Mouse (Mus musculus) embryonic stem cell, embryonic (primary cell): Measurements from ENCODE around the gene Fam209.

Source experiments
- CTCF ChIA-PET, 4 experiments: fragments of 300-600 bp in 2 of 4; fragments of 350-600 bp in 2 of 4; sonication (Branson Sonifier 250); formaldehyde crosslinking; loops; one replicate each; lab custom pipeline; 2022; ENCODE audit warnings: inconsistent platforms in 2 of 4; lab: Charles Lee
- POLR2A ChIA-PET, 4 experiments: fragments of 300-600 bp in 2 of 4; fragments of 350-600 bp in 2 of 4; sonication (Branson Sonifier 250); formaldehyde crosslinking; loops; one replicate each; lab custom pipeline; 2022; ENCODE audit warnings: antibody characterized with exemption in 4 of 4, inconsistent platforms in 1 of 4; lab: Charles Lee

Gene Fam209

GRCm38 (mm10) chr2:172466427-172467132, 5.7 kb upstream of the Fam209 start:
- ChIA-PET CTCF (interaction anchor here in 1 of 4 experiments (1.5 kb wide), 1 partner anchor 8 kb away, joined by 7 read pairs; no protein-coding TSS in a partner anchor), POLR2A (interaction anchor here in 2 of 4 experiments (1.3 to 1.7 kb wide), 3 partner anchors 15 to 27 kb away, joined by 3 to 5 read pairs (median 4); no protein-coding TSS in a partner anchor)

- ChIA-PET POLR2A (interaction anchor here in 1 of 4 experiments (1.7 kb wide), 1 partner anchor 28 kb away, joined by 5 read pairs; no protein-coding TSS in a partner anchor), CTCF (interaction anchor here in 1 of 4 experiments (1.5 kb wide), 1 partner anchor 7 kb away, joined by 7 read pairs; no protein-coding TSS in a partner anchor)
These were observed 5.1 kb upstream of the Fam209 start for GRCm38 (mm10) chr2:172467206-172467605.

- CTCF ChIA-PET: no interaction called here
- POLR2A ChIA-PET: interaction anchor here in 1 of 4 experiments (0.9 to 1.7 kb wide), 2 partner anchors 14 to 29 kb away, joined by 3 to 5 read pairs; no protein-coding TSS in a partner anchor
These were observed 3.9 kb upstream of the Fam209 start for GRCm38 (mm10) chr2:172468346-172468819.

- ChIA-PET CTCF (interaction anchor here in 3 of 4 experiments (0.6 to 2.0 kb wide), 7 partner anchors 7 to 358 kb away, joined by 3 to 7 read pairs (median 3); no protein-coding TSS in a partner anchor), POLR2A (interaction anchor here in 3 of 4 experiments (0.9 to 2.2 kb wide), 7 partner anchors 9 to 290 kb away, joined by 3 to 9 read pairs (median 4); partner anchors contain the start of genes Aurka (in 1 of the 3) and Cstf1 (in 1 of the 3))
These were observed 1.3 kb downstream of the Fam209 start for GRCm38 (mm10) chr2:172473591-172473990.

GRCm38 (mm10) chr2:172474970-172475369, 2.6 kb downstream of the Fam209 start:
- CTCF ChIA-PET: interaction anchor here (0.5 to 2.0 kb wide), 38 partner anchors 9 to 684 kb away, joined by 3 to 12 read pairs (median 3); no protein-coding TSS in a partner anchor

GRCm38 (mm10) chr2:172476707-172477260, 4.5 kb downstream of the Fam209 start:
- CTCF ChIA-PET: interaction anchor here (0.5 to 2.9 kb wide), 13 partner anchors 72 to 519 kb away, joined by 3 to 22 read pairs (median 5); partner anchors contain the start of genes Fam210b (in 1 of the 4) and Tfap2c (in 1 of the 4)
- POLR2A ChIA-PET: interaction anchor here in 3 of 4 experiments (0.6 to 1.5 kb wide), 3 partner anchors 71 to 167 kb away, joined by 3 to 4 read pairs (median 3); no protein-coding TSS in a partner anchor

More at GRCm38 (mm10) chr2:172474970-172475369, 2.6 kb downstream of the Fam209 start:
- POLR2A ChIA-PET: interaction anchor here in 1 of 4 experiments (0.6 to 0.9 kb wide), 4 partner anchors 15 to 303 kb away, joined by 3 to 4 read pairs (median 4); partner anchors contain the start of gene Tfap2c

GRCm38 (mm10) chr2:172477350-172477749, 5.0 kb downstream of the Fam209 start:
- POLR2A ChIA-PET: interaction anchor here in 3 of 4 experiments (0.9 to 1.6 kb wide), 8 partner anchors 19 to 301 kb away, joined by 3 to 7 read pairs (median 3); no protein-coding TSS in a partner anchor

GRCm38 (mm10) chr2:172477860-172478259, 5.5 kb downstream of the Fam209 start:
- ChIA-PET CTCF (interaction anchor here (0.5 to 2.9 kb wide), 76 partner anchors 9 to 519 kb away, joined by 3 to 22 read pairs (median 4); partner anchors contain the start of genes Tfap2c (in 2 of the 4), Fam210b (in 1 of the 4), Mc3r (in 1 of the 4) and Rtf2 (in 1 of the 4)), POLR2A (interaction anchor here in 3 of 4 experiments (0.9 to 1.6 kb wide), 14 partner anchors 15 to 393 kb away, joined by 3 to 7 read pairs (median 3); no protein-coding TSS in a partner anchor)

More at GRCm38 (mm10) chr2:172477350-172477749, 5.0 kb downstream of the Fam209 start:
- CTCF ChIA-PET: interaction anchor here (0.5 to 2.9 kb wide), 48 partner anchors 9 to 519 kb away, joined by 3 to 22 read pairs (median 5); partner anchors contain the start of genes Tfap2c (in 2 of the 4), Fam210b (in 1 of the 4), Mc3r (in 1 of the 4) and Rtf2 (in 1 of the 4)

- CTCF ChIA-PET: interaction anchor here in 3 of 4 experiments (0.7 to 1.5 kb wide), 4 partner anchors 22 to 293 kb away, joined by 3 to 5 read pairs (median 4); partner anchors contain the start of gene Tfap2c (in 1 of the 3)
These were observed 8.0 kb downstream of the Fam209 start for GRCm38 (mm10) chr2:172480296-172480695.

GRCm38 (mm10) chr2:172481654-172482385, 9.5 kb downstream of the Fam209 start:
- CTCF ChIA-PET: interaction anchor here in 3 of 4 experiments (0.6 to 1.3 kb wide), 8 partner anchors 9 to 1407 kb away, joined by 3 to 8 read pairs (median 3); no protein-coding TSS in a partner anchor

More at GRCm38 (mm10) chr2:172480296-172480695, 8.0 kb downstream of the Fam209 start:
- POLR2A ChIA-PET: interaction anchor here in 3 of 4 experiments (0.5 to 1.4 kb wide), 7 partner anchors 9 to 494 kb away, joined by 3 to 7 read pairs (median 3); no protein-coding TSS in a partner anchor

GRCm38 (mm10) chr2:172483766-172484413, 11.6 kb downstream of the Fam209 start:
- POLR2A ChIA-PET: interaction anchor here in 1 of 4 experiments (0.7 to 1.4 kb wide), 2 partner anchors 11 to 328 kb away, joined by 4 read pairs; partner anchors contain the start of gene Fam209
- CTCF ChIA-PET: no interaction called here

More at GRCm38 (mm10) chr2:172481654-172482385, 9.5 kb downstream of the Fam209 start:
- POLR2A ChIA-PET: interaction anchor here in 3 of 4 experiments (0.6 to 1.4 kb wide), 12 partner anchors 9 to 492 kb away, joined by 3 to 5 read pairs (median 3); partner anchors contain the start of gene Fam209 (in 1 of the 3)

GRCm38 (mm10) chr2:172484696-172485370, 12.5 kb downstream of the Fam209 start:
- CTCF ChIA-PET: no interaction called here
- POLR2A ChIA-PET: interaction anchor here in 2 of 4 experiments (0.6 to 1.4 kb wide), 2 partner anchors 12 to 58 kb away, joined by 3 to 4 read pairs; partner anchors contain the start of gene Fam209 (in 1 of the 2)

- ChIA-PET POLR2A (interaction anchor here in 3 of 4 experiments (0.5 to 2.8 kb wide), 9 partner anchors 9 to 510 kb away, joined by 3 to 13 read pairs (median 4); partner anchors contain the start of gene Tfap2c (in 1 of the 3)), CTCF (interaction anchor here in 2 of 4 experiments (0.6 to 1.0 kb wide), 3 partner anchors 15 to 334 kb away, joined by 3 to 4 read pairs (median 3); no protein-coding TSS in a partner anchor)
These were observed 24.5 kb downstream of the Fam209 start for GRCm38 (mm10) chr2:172496736-172497345.

GRCm38 (mm10) chr2:172498823-172499222, 26.5 kb downstream of the Fam209 start:
- CTCF ChIA-PET: interaction anchor here in 2 of 4 experiments (0.6 to 1.3 kb wide), 4 partner anchors 12 to 59 kb away, joined by 3 to 6 read pairs (median 4); no protein-coding TSS in a partner anchor
- POLR2A ChIA-PET: interaction anchor here in 3 of 4 experiments (0.6 to 1.4 kb wide), 8 partner anchors 8 to 1742 kb away, joined by 3 to 5 read pairs (median 4); no protein-coding TSS in a partner anchor
